ENCODE assay signal across 20 mouse cellular contexts in the genomic region with DNA sequence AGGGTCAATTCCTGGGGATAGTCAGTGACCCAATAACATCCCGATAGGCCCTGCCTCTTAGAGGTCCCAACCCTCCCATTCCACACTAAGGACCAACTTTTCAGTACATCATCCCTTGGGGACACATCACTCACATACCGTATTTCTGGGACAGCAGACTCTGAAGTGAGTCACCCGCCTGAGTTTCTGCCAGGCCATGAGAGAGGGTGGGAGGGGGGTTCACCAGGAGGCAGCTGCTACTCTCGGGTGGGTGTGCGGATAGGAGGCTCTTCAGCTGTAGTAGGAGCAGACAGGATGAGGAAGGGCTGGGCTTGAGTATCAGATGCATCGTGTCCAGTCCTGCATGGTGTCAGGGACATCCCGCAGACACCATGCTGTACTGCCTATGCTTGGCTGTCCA. TPM values are rescaled to one million over a fixed set of nuclear protein-coding genes. Genes with fewer than 3 reads are reported as not detected.
DNase-seq lines count a peak whose midpoint lies in the region; TF ChIP-seq lines count a peak whose summit lies in the region.
"Had no signal": no experiment of that assay in that cellular context is flagged by ENCODE, and none has a peak within 500 bp of the region (broad histone marks: within the 10 kb centered on the region; RNA-seq: fewer than 3 reads in every experiment).

No protein-coding gene starts in this region.

- no peak for TF ChIP-seq CTCF in gastrocnemius, adult 2 months (IDR thresholded peaks at IDR 0.05)

- H3K27ac ChIP-seq in gastrocnemius, adult 2 months: no peak overlapping the region
- H3K27ac ChIP-seq: embryonic facial prominence, embryonic 15.5 days; limb, embryonic 12.5 days; liver, embryonic 14.5 days; neural tube, embryonic 12.5 days had no signal

- no peak overlapping the region for H3K4me3 ChIP-seq in gastrocnemius, adult 2 months
- H3K4me3 ChIP-seq: embryonic facial prominence, embryonic 15.5 days; limb, embryonic 12.5 days; neural tube, embryonic 12.5 days had no signal

- DNase-seq in gastrocnemius, postnatal 14 days: peak; percentile 56
- DNase-seq in gastrocnemius, adult 2 months: no peak
- peak; percentile 18 to 64 for DNase-seq in left cerebral cortex, postnatal 14 days (ENCODE audit: low spot score in 2 of 2)
- DNase-seq in left cerebral cortex, postnatal 10 days (ENCODE audit: extremely low spot score in 1 of 2, low spot score in 2 of 2): no peak
- peak; percentile 64 for DNase-seq in NIH3T3 (ENCODE audit: low read depth)
- peak; percentile 35 to 36 for DNase-seq in right cerebral cortex, adult 2 months (ENCODE audit: low spot score in 2 of 2)
- no peak for DNase-seq in spleen, postnatal 36 days (ENCODE audit: low spot score in 2 of 2)
- no peak for DNase-seq in ovary, adult 18-20 months (ENCODE audit: low spot score)
- DNase-seq: B cell, adult 2 months; cerebellum, adult 9-11 months; embryo, embryonic 11 days; lung, postnatal 10 days; thymus, adult 2 months had no signal

- intact Hi-C loops in gastrocnemius, postnatal 14 days (cut with DNase I; ENCODE audit: low total_unique reads): no loop called here
- intact Hi-C loops in gastrocnemius, adult 2 months (cut with DNase I): no loop called here
- intact Hi-C loops in left cerebral cortex, postnatal 14 days (cut with DNase I): no loop called here
- intact Hi-C loops in left cerebral cortex, postnatal 10 days (cut with DNase I): no loop called here

RNA-seq across cellular contexts. Expression of a gene that starts 4.7 kb away (rescaled TPM):
- total RNA-seq in gastrocnemius, postnatal 14 days (2021): not detected
- total RNA-seq in gastrocnemius, adult 2 months (2021): not detected
- not detected for total RNA-seq in left cerebral cortex, postnatal 14 days (2021)
- total RNA-seq in left cerebral cortex, postnatal 10 days (2021): not detected
- total RNA-seq: granulocyte monocyte progenitor cell, adult 5-6 weeks; layer of hippocampus, postnatal 10 days; megakaryocyte-erythroid progenitor cell, adult 5-6 weeks had no signal

RNA-seq across cellular contexts. Expression of a gene that starts 21.0 kb away (rescaled TPM):
- not detected for total RNA-seq in gastrocnemius, postnatal 14 days (2021)
- total RNA-seq in gastrocnemius, adult 2 months (2021): not detected
- not detected for total RNA-seq in left cerebral cortex, postnatal 14 days (2021)
- not detected for total RNA-seq in left cerebral cortex, postnatal 10 days (2021)
- total RNA-seq: granulocyte monocyte progenitor cell, adult 5-6 weeks; layer of hippocampus, postnatal 10 days; megakaryocyte-erythroid progenitor cell, adult 5-6 weeks had no signal

RNA-seq across cellular contexts. Expression of a gene that starts 28.8 kb away (rescaled TPM):
- not detected for total RNA-seq in gastrocnemius, postnatal 14 days (2021)
- not detected for total RNA-seq in gastrocnemius, adult 2 months (2021)
- total RNA-seq in left cerebral cortex, postnatal 14 days (2021): under 1 TPM; 0.07 to 0.19 TPM
- under 1 TPM; 0.16 to 0.17 TPM for total RNA-seq in left cerebral cortex, postnatal 10 days (2021)
- total RNA-seq: granulocyte monocyte progenitor cell, adult 5-6 weeks; megakaryocyte-erythroid progenitor cell, adult 5-6 weeks had no signal

RNA-seq across cellular contexts. Expression of a gene that starts 38.0 kb away (rescaled TPM):
- 1 to 10 TPM; 1.4 to 5.7 TPM for total RNA-seq in gastrocnemius, postnatal 14 days (2021)
- total RNA-seq in gastrocnemius, adult 2 months (2021): 1 to 10 TPM; 1.3 to 1.4 TPM
- 100 to 1,000 TPM; 813 to 815 TPM for total RNA-seq in left cerebral cortex, postnatal 14 days (2021)
- 100 to 1,000 TPM; 908 to 919 TPM for total RNA-seq in left cerebral cortex, postnatal 10 days (2021)
- total RNA-seq: granulocyte monocyte progenitor cell, adult 5-6 weeks; megakaryocyte-erythroid progenitor cell, adult 5-6 weeks had no signal

Comparison
In these comparisons a context has a peak if more than half of its experiments do, and no peak if none do; other contexts are left out.
1. DNase-seq: peak in gastrocnemius, postnatal 14 days (single experiment), left cerebral cortex, postnatal 14 days (2 of 2), NIH3T3 (single experiment) and right cerebral cortex, adult 2 months (2 of 2); none in gastrocnemius, adult 2 months (single experiment), left cerebral cortex, postnatal 10 days (0 of 2), spleen, postnatal 36 days (0 of 2) and ovary, adult 18-20 months (single experiment).